ENCODE assay signal across 8 mouse cellular contexts in genomic region chr1:153048147-153048878, GRCm38 (mm10).
DNase-seq lines count a peak whose midpoint lies in the region; ATAC-seq and TF ChIP-seq lines count a peak whose summit lies in the region.

No protein-coding gene starts in this region.

- WGBS in hindbrain, embryonic 12.5 days = 14% methylated on average over 14 of the region's 14 CpGs
- WGBS in olfactory bulb, adult 2 months = 70% methylated on average over 14 of the region's 14 CpGs

- H3K36me3 ChIP-seq in C2C12 (ENCODE audit: control insufficient read depth, insufficient read depth) = no peaks in the 10 kb centered on the region
- H3K36me3 ChIP-seq in hindbrain, embryonic 12.5 days = no peaks in the 10 kb centered on the region

- H3K27ac ChIP-seq in hindbrain, embryonic 12.5 days = 0 out of 2 replicates have a peak overlapping the region, but pooled peaks have one; percentile 55
- no peak overlapping the region for H3K27ac ChIP-seq in olfactory bulb, adult 2 months (ENCODE audit: insufficient read depth, low read depth, low read length)

- peak; percentile 66 for TF ChIP-seq CTCF in C2C12 (IDR thresholded peaks at IDR 0.05; ENCODE audit: control insufficient read depth, insufficient read depth, insufficient read length)
- 0 out of 2 replicates have a peak, but pooled peaks have one; percentile 13 for TF ChIP-seq CTCF in olfactory bulb, adult 2 months (IDR thresholded peaks at IDR 0.05; ENCODE audit: insufficient read depth, low read depth, low read length)

- no peak overlapping the region for H3K4me2 ChIP-seq in hindbrain, embryonic 12.5 days (replicated peaks)

- ATAC-seq in hindbrain, embryonic 12.5 days (ENCODE audit: low FRiP score) = peak; percentile 66; the same call in 1 of the 2 replicates

- H3ac ChIP-seq in C2C12 (ENCODE audit: control insufficient read depth, insufficient read length, low read depth) = no peak overlapping the region

- TF ChIP-seq POLR2A in olfactory bulb, adult 2 months (IDR thresholded peaks at IDR 0.05; ENCODE audit: insufficient read depth, low read depth, low read length) = no peak

- no peaks in the 10 kb centered on the region for H3K27me3 ChIP-seq in C2C12 (ENCODE audit: control insufficient read depth, insufficient read depth, insufficient read length)
- H3K27me3 ChIP-seq in hindbrain, embryonic 12.5 days = peaks cover 28% of the 10 kb centered on the region

- no peaks in the 10 kb centered on the region for H3K79me2 ChIP-seq in C2C12 (ENCODE audit: control insufficient read depth, insufficient read depth)

- H3K79me3 ChIP-seq in C2C12 (ENCODE audit: low read depth) = no peaks in the 10 kb centered on the region

- H3K4me3 ChIP-seq in C2C12 (ENCODE audit: insufficient read depth, poor library complexity, severe bottlenecking) = no peak overlapping the region
- H3K4me3 ChIP-seq in hindbrain, embryonic 12.5 days = no peak overlapping the region
- H3K4me3 ChIP-seq in olfactory bulb, adult 2 months (ENCODE audit: insufficient read depth, low read depth, low read length) = no peak overlapping the region

- H3K9me3 ChIP-seq in hindbrain, embryonic 12.5 days (replicated peaks) = no peaks in the 10 kb centered on the region

- peaks cover 25% of the 10 kb centered on the region for H3K4me1 ChIP-seq in hindbrain, embryonic 12.5 days
- H3K4me1 ChIP-seq in olfactory bulb, adult 2 months (ENCODE audit: control insufficient read depth, insufficient read depth, low read length) = peaks cover 14% of the 10 kb centered on the region

- H3K9ac ChIP-seq in hindbrain, embryonic 12.5 days = no peak overlapping the region

- DNase-seq in adrenal gland, postnatal 14 days = peak; percentile 68
- DNase-seq in fibroblast of lung, adult 2 months (ENCODE audit: low read depth) = peak; percentile 96
- DNase-seq in lung, adult 18-20 months = peak; percentile 76 to 77
- no peak for DNase-seq in right cerebral cortex, postnatal 36 days (ENCODE audit: low spot score in 2 of 2)
- no peak for DNase-seq in thymus, adult 18-20 months

TF ChIP-seq in C2C12, 6 proteins besides CTCF, POLR2A, EP300 and RAD21:
- TF ChIP-seq MYOD1 (IDR thresholded peaks at IDR 0.05; ENCODE audit: control insufficient read depth, insufficient read length, low read depth) (no peak), CEBPB (IDR thresholded peaks at IDR 0.05; ENCODE audit: low read depth) (peak; percentile 60)

Comparison
In these comparisons a context has a peak if more than half of its experiments do, and no peak if none do; other contexts are left out.
1. DNase-seq: peak in adrenal gland, postnatal 14 days (single experiment), fibroblast of lung, adult 2 months (single experiment) and lung, adult 18-20 months (2 of 2); none in right cerebral cortex, postnatal 36 days (0 of 2) and thymus, adult 18-20 months (0 of 2).